Mouse (Mus musculus) induced T-regulatory cell, adult 2 months (primary cell): ENCODE measurements around the gene Endou.

Experiments
- DNase-seq: peaks from one replicate; pipeline ENCODE4 v3.0.0-alpha.2; 2012; ENCODE audit warnings: low read depth

The Endou gene

DNA sequence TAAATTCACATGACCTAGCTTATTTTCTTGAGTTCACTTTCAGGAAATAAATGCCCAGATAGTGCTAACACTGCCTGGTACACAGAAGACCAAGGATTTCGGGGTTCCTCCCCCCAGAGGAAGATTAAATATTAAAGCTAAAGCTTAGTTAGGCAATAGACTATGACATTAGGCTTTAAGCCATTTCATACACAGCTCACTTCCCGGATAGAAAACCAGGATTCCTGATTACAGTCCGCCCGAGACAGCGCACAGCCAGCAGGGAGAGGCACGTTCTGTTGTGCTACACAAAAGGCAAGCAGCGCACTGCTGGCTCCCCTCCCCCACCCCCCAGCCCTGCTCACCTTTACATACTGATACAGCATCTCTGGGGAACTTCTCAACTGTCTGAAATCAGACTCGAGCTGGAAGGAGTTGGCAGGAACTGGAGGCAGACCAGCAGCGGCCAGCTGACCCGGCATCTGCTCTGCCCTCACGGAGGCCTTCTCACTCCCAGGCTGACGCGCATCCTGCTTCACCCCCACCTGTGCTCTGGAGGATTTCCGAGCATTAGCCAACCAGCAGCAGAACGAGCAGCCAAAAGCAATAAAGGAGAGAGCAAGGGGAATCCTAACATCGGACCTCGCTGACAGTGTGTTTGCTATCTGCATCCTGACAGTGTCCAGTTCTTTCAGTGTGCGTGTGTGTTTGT lies 51.0 kb downstream of the Endou start:
- DNase-seq, result no peak

DNA sequence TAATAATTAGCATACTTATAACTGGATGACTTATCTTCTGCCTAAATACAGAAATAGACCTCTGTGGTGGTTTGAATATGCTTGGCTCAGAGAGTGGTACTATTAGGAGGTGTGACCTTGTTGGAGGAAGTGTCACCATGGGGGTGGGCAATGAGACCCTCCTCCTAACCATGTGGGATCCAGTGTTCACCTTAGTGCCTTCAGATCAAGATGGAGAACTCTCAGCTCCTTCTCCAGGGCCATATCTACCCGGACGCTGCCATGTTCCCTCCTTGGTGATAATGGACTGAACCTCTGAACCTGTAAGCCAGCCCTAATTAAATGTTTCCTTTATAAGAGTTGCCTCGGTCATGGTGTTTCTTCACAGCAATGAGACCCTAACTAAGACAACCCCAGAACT lies 53.8 kb downstream of the Endou start:
- no peak for DNase-seq

DNA sequence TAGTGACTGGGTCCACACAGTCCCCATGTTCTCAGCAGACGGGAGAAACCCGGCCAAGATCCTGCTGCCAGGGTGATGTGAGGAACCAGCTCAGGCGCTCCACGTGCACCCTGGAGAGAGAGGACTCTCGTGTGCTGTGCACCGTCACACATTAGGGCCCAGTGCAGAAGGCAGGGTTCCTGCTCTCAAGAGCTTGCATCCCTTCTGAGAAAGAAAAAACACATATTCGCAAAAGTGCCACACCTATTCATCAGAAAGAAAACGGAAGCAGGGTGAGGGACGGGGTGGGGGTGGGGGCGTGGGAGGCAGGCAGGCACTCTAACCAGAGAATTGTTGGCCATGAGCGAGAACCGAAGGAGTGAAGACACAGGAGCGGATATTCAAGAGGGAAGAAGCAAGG lies 55.2 kb downstream of the Endou start:
- DNase-seq, result peak; percentile 66

DNA sequence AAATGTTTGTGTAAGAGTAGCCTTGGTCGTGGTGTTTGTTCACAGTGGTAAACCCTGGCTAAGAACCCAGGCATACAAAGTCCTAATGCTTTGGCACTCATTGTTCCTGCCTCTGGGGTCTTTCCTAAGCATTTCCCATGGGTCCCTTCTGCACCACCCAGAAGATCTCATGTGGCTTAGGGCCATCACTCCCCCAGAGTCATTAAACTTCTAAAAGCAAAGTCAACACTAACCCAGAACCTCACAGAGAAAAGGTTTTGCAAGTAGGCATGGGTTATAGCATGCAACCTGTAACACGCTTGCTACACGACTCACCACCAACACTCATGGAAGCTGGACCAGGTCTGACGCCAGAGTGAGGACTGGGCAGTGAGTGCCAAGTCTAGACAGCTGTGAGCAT lies 56.7 kb downstream of the Endou start:
- no peak for DNase-seq

DNA sequence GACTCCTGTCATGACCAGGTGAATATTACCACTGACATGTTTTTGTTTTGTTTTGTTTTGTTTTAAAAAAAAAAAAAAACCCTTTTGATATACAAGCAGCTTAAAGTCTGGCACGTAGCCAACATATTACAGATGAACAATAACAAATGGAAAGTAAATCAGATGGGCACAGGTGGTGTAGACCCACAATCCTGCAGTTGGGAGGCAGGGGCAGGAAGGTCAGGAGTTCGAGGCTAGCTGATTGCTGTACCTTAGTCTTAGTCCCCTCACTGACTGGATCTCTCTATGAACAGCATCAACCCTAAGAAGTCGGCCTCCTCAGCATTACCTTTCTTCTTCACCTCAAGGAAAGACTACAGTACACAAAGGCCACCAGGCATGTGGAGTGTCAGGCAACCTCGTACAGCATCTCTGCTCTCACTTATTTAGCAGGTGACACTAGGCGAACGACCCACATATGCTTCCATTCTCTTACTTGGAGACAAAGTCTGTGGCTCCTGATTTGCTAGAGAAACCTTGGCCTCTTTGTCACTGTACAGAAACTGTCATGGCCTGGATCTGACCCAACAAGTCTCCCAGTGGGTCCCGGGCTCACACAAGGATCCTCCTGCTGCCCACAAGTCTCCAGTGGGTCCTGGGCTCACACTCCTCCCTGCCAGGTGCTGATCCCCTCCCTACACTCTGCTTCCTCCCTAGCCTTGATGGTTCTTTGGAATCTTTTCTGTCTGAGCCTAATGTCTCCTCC lies 57.7 kb downstream of the Endou start:
- DNase-seq, result peak; percentile 57

DNA sequence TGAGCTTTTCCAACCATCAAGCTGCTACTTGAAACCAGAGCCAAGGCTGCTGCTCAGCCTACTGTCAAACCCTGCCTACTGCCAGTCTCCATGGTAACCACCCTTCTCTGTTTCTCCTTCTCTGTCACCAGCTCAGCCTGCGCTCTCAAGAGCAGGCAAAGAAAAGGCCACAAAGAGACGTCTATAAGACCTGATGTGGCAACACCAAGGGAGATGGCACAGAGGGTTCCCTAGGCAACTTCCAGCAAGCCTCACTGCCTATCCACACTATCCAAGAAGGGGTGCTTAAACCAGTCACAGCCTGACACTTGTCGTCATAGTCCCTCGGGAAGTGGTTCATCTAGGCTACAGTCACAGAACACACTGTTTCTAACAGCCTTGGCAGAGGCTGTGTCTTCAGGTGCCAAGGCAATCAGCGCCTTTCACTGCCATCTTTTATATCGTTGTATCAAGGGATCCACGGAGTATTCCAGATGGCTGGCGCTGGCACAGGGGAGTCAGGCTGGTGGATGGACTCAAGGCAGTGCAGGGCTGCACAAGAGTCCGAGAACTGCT lies 58.9 kb downstream of the Endou start:
- DNase-seq, result peak; percentile 68

DNA sequence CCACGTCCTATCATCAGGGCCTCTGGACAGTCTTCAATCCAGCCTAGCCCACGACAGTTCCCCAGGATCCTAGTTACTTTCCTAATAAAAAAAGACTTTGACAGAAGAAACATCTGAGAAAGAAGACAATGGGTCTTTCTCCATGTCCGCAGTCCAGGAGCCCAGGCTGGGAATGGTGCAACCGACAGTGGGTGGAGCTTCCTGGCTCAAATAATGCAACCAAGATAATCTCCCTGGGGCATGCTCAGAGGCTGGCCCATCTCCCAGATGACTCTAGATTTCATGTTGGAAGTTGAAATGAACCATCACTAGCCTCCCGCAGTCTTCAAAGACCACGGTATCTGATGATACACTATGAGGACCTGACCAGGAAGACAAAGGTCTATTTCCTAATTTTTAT lies 60.6 kb downstream of the Endou start:
- DNase-seq, result no peak

DNA sequence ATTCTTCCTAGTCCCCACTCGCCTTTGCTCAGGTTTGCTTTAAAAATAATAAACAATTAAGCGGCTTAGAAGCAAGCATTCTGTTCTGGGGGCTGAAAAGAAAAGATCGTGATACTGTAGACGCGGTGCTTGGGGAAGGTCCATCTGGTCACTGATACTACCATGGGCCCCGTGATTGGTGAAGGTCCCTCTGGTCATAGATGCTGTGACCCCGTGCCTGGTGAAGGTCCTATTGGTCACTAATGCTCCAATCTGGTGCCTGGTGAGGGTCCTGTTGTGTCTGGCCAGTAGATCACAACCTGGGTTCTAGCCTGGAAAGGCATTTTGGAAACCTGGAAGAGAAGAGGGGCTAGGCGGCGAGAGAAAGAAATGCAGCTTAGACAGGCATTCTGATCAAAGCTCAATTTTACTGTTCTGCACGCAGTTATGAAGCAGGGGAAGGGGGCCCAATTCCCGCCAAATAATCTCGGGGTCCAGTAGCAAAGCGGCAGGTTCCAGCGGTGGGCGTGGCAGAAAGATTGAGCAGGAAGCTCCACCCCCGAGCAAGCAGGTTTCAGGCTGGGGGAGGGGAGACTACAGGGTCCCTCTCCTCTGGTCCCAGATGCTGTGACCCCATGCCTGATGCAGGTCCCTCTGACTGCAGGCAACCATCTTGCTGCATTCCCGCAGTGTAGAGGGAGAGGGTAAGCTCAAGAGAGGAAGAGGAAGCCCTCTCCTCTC lies 62.8 kb downstream of the Endou start:
- DNase-seq, result peak; percentile 39

DNA sequence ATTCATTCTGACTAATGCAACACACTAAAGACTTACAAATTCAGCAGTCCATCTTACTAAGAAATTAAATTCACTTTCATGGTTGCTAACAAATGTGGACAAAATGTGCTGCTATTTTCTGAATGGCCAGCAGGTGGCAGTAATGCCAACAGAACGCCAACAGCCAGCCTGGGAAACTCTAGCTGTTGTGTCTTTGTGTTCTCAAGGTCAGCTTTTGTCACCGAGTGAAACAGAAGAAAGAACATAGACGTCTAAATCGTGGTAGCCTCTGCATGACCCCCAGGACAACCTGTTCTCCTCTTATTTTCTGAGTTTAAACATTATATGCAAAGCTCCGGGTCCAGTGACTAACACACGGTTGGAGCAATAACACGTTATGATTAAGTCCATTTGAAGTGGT lies 63.7 kb downstream of the Endou start:
- DNase-seq, result peak; percentile 94

DNA sequence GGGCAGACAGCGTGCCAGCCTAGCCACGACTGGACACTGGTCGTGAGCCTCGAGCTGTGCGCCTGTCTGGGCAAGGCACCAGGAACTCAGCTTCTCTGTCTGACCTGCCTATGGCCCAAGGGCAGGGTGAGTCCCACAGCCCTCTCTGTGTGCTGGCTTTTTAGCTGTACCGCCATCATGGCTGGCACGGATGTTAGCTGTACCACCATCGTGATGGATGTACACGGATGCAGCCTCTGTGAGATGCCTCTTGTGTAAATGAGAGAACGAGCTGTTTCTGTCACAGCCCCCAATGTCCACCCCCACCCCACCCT lies 64.7 kb downstream of the Endou start:
- DNase-seq, result no peak

DNA sequence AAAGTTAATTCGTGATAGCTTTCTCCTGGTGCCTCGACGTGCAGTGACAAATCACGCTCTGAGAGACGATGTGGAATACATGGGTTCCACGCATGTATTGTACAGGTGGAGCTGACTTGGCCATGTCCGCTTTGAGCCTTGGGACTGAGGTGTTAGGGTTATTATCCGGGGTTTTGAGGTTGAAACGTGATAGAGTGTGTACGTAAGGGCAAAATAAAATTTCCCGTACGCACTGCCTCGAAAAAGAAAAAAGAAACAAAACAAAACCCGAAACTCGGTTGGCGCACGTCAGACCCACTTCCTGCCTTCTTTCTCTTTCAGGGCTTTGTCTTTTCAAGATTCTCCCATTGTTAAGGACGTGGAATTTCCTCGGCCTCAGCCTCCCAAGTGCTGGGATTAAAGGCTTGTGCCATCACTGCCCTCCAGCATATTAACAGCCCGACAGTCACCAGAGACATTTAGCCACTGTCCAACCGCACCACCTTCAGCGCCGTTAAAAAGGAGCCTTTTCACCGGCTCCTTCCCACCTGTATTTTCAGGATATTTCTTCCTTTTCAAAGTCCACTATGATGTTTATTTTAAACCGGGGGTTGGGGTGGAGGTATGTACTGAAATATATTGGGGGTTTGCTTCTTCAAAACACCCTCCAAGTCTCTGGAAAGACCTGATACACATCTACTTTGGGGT lies 65.2 kb downstream of the Endou start:
- peak; percentile 94 for DNase-seq

DNA sequence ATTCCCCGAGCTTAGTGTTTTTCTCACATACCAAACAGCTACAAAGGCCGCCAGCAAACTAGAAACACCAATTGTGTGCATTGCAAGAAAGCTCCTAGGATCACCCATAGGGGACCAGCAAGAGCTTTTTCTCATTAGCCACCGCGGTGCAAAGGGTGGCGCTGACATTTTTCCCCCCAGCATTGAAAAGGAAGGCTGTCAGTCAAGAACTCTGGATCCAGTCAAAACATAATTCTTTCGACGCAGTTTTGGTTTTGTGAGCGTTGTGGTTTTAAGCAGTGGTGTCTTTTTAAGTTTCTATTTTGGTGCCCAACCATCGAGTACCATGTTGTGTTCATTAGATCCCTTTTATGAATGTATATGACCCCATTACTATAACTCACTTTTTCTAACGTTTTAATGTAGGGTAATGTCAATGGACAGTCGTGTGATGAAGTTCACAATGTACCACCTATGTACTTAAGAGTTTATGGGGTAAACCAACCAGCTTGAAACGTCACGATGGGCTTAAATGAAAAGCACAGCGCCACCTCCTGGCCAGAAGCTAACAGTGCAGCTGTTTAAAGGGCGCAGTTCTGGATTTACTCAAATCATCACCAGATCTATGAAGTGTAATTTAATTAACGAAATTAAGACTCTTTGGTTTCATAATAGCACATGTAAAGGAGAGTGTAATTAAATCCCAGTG lies 66.0 kb downstream of the Endou start:
- DNase-seq, result peak; percentile 92

DNA sequence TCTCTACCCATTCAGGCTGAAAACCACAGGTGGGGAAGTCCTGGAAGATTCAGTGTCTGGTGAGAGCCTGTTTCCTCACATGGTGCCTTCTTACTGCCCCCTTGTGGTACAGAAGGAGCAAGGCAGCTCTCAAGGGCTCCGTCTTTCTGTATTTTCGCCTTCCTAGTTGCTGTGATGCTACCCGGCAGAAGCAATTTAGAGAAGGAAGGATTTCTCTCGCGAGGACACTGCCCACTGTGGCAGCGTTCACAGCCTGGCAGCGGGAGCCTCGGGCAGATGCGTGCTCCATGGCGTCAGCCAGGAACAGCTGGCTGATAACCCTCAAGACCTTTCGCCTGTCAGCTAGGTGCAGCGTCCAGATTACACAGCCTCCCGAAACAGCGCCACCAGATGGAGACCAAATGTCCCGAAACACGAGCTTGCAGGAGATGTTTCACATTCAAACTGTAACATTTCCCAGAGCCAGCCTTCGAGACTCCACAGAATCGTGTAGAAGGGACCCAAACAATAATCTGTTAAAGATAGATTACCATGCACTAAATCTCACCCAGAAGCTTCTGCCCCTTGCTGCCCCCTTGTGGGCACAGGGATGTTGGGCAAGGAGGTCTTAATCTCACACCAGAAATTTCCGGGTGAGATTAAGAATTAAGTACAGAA lies 67.3 kb downstream of the Endou start:
- peak; percentile 95 for DNase-seq
